Mouse (Mus musculus): ENCODE measurements around the gene Crhbp. TPM values are rescaled to one million over a fixed set of nuclear protein-coding genes. Genes with fewer than 3 reads are reported as not detected.

The Crhbp gene
- total RNA-seq, 1 experiment, result 0.49 TPM

- in situ Hi-C loops (cut with MboI; ENCODE audit: low sequenced_read_pairs in 2 of 2, unreplicated experiment in 2 of 2), result no loop called here
- no peak for TF ChIP-seq ZC3H11A (IDR thresholded peaks at IDR 0.05; ENCODE audit: borderline replicate concordance, low read depth, low read length)
- TF ChIP-seq HCFC1 (IDR thresholded peaks at IDR 0.05; ENCODE audit: borderline replicate concordance, insufficient read depth, low read length), result no peak
- no peak for TF ChIP-seq ZNF384 (IDR thresholded peaks at IDR 0.05; ENCODE audit: low read depth, low read length)
- H3K4me3 ChIP-seq (ENCODE audit: insufficient read depth in 1 of 2, low read depth in 1 of 2, low read length in 2 of 2, poor library complexity in 1 of 2, severe bottlenecking in 1 of 2), result no peak overlapping the region
- no peaks in the 10 kb centered on the region for H3K36me3 ChIP-seq (ENCODE audit: control insufficient read depth, insufficient read depth, low read length, poor library complexity, severe bottlenecking)
- no peaks in the 10 kb centered on the region for H3K9me3 ChIP-seq (ENCODE audit: control insufficient read depth, insufficient read depth, low read depth, low read length)
- H3K4me1 ChIP-seq (ENCODE audit: control insufficient read depth in 2 of 2, insufficient read depth in 2 of 2, low read length in 2 of 2, poor library complexity in 1 of 2), result no peaks in the 10 kb centered on the region
- DNase-seq (ENCODE audit: low read depth, low spot score), result no peak
- H3K9ac ChIP-seq (ENCODE audit: insufficient read depth, low read depth, low read length, poor library complexity, severe bottlenecking), result no peak overlapping the region
- no peak overlapping the region for H3K27ac ChIP-seq (ENCODE audit: insufficient read depth, low read depth, low read length, poor library complexity, severe bottlenecking)
Observed at GRCm38 (mm10) chr13:95419204-95419749, 25.4 kb downstream of the Crhbp start.

GRCm38 (mm10) chr13:95418575-95419203, 26.0 kb downstream of the Crhbp start:
- TF ChIP-seq MAFK (IDR thresholded peaks at IDR 0.05; ENCODE audit: insufficient read depth, low read depth, low read length) (no peak), CHD2 (IDR thresholded peaks at IDR 0.05; ENCODE audit: low read depth, low read length) (no peak), HCFC1 (IDR thresholded peaks at IDR 0.05; ENCODE audit: borderline replicate concordance, insufficient read depth, low read length) (no peak), ZNF384 (IDR thresholded peaks at IDR 0.05; ENCODE audit: low read depth, low read length) (no peak), ZC3H11A (IDR thresholded peaks at IDR 0.05; ENCODE audit: borderline replicate concordance, low read depth, low read length) (no peak)
- Histone ChIP-seq H3K4me1 (ENCODE audit: control insufficient read depth in 2 of 2, insufficient read depth in 2 of 2, low read length in 2 of 2, poor library complexity in 1 of 2) (no peaks in the 10 kb centered on the region), H3K36me3 (ENCODE audit: control insufficient read depth, insufficient read depth, low read length, poor library complexity, severe bottlenecking) (no peaks in the 10 kb centered on the region), H3K9ac (ENCODE audit: insufficient read depth, low read depth, low read length, poor library complexity, severe bottlenecking) (no peak overlapping the region), H3K9me3 (ENCODE audit: control insufficient read depth, insufficient read depth, low read depth, low read length) (no peaks in the 10 kb centered on the region), H3K27ac (ENCODE audit: insufficient read depth, low read depth, low read length, poor library complexity, severe bottlenecking) (no peak overlapping the region), H3K4me3 (ENCODE audit: insufficient read depth in 1 of 2, low read depth in 1 of 2, low read length in 2 of 2, poor library complexity in 1 of 2, severe bottlenecking in 1 of 2) (no peak overlapping the region)
- in situ Hi-C loops (cut with MboI; ENCODE audit: low sequenced_read_pairs in 2 of 2, unreplicated experiment in 2 of 2), result no loop called here
- no peak for DNase-seq (ENCODE audit: low read depth, low spot score)

- TF ChIP-seq CHD2 (IDR thresholded peaks at IDR 0.05; ENCODE audit: low read depth, low read length) (no peak), MAFK (IDR thresholded peaks at IDR 0.05; ENCODE audit: insufficient read depth, low read depth, low read length) (no peak), ZC3H11A (IDR thresholded peaks at IDR 0.05; ENCODE audit: borderline replicate concordance, low read depth, low read length) (no peak), ZNF384 (IDR thresholded peaks at IDR 0.05; ENCODE audit: low read depth, low read length) (no peak), HCFC1 (IDR thresholded peaks at IDR 0.05; ENCODE audit: borderline replicate concordance, insufficient read depth, low read length) (no peak)
- no peaks in the 10 kb centered on the region for H3K36me3 ChIP-seq (ENCODE audit: control insufficient read depth, insufficient read depth, low read length, poor library complexity, severe bottlenecking)
- H3K4me3 ChIP-seq (ENCODE audit: insufficient read depth in 1 of 2, low read depth in 1 of 2, low read length in 2 of 2, poor library complexity in 1 of 2, severe bottlenecking in 1 of 2), result no peak overlapping the region
- H3K4me1 ChIP-seq (ENCODE audit: control insufficient read depth in 2 of 2, insufficient read depth in 2 of 2, low read length in 2 of 2, poor library complexity in 1 of 2), result no peaks in the 10 kb centered on the region
- no peak overlapping the region for H3K27ac ChIP-seq (ENCODE audit: insufficient read depth, low read depth, low read length, poor library complexity, severe bottlenecking)
- H3K9ac ChIP-seq (ENCODE audit: insufficient read depth, low read depth, low read length, poor library complexity, severe bottlenecking), result no peak overlapping the region
- H3K9me3 ChIP-seq (ENCODE audit: control insufficient read depth, insufficient read depth, low read depth, low read length), result no peaks in the 10 kb centered on the region
- no peak for DNase-seq (ENCODE audit: low read depth, low spot score)
- in situ Hi-C loops (cut with MboI; ENCODE audit: low sequenced_read_pairs in 2 of 2, unreplicated experiment in 2 of 2), result no loop called here
Observed at GRCm38 (mm10) chr13:95412257-95412656, 32.5 kb downstream of the Crhbp start.

GRCm38 (mm10) chr13:95393242-95393641, 51.5 kb downstream of the Crhbp start:
- TF ChIP-seq ZC3H11A (IDR thresholded peaks at IDR 0.05; ENCODE audit: borderline replicate concordance, low read depth, low read length), result no peak
- peaks cover 1% of the 10 kb centered on the region; the same call in 1 of the 2 replicates for H3K9me3 ChIP-seq (ENCODE audit: control insufficient read depth, insufficient read depth, low read depth, low read length)
- no peak overlapping the region for H3K4me3 ChIP-seq (ENCODE audit: insufficient read depth in 1 of 2, low read depth in 1 of 2, low read length in 2 of 2, poor library complexity in 1 of 2, severe bottlenecking in 1 of 2)
- no peak for DNase-seq (ENCODE audit: low read depth, low spot score)
- no peak overlapping the region; the same call in 1 of the 2 replicates for H3K27ac ChIP-seq (ENCODE audit: insufficient read depth, low read depth, low read length, poor library complexity, severe bottlenecking)
- no peak overlapping the region for H3K9ac ChIP-seq (ENCODE audit: insufficient read depth, low read depth, low read length, poor library complexity, severe bottlenecking)
- H3K4me1 ChIP-seq (ENCODE audit: control insufficient read depth in 2 of 2, insufficient read depth in 2 of 2, low read length in 2 of 2, poor library complexity in 1 of 2), result 0 out of 4 replicates have a peak, but pooled peaks cover 0 to 2% of the 10 kb centered on the region in 2 experiments
- no peaks in the 10 kb centered on the region for H3K36me3 ChIP-seq (ENCODE audit: control insufficient read depth, insufficient read depth, low read length, poor library complexity, severe bottlenecking)
- in situ Hi-C loops (cut with MboI; ENCODE audit: low sequenced_read_pairs in 2 of 2, unreplicated experiment in 2 of 2), result no loop called here
